Mouse (Mus musculus): Measurements from ENCODE around the gene Gm10842. TPM values are rescaled to one million over a fixed set of nuclear protein-coding genes. Genes with fewer than 3 reads are reported as not detected.

The Gm10842 gene
- total RNA-seq, 1 experiment from 2014 or later, result not detected

GRCm38 (mm10) chr11:105181689-105182460, 35.2 kb downstream of the Gm10842 start:
- no peak for ATAC-seq (replicated peaks in 1 of 2; ENCODE audit: insufficient read depth in 1 of 2, low FRiP score in 2 of 2, low TSS enrichment in 1 of 2, low read depth in 1 of 2, poor library complexity in 2 of 2, severe bottlenecking in 2 of 2)

GRCm38 (mm10) chr11:105182461-105182855, 35.8 kb downstream of the Gm10842 start:
- no peak for ATAC-seq (replicated peaks in 1 of 2; ENCODE audit: insufficient read depth in 1 of 2, low FRiP score in 2 of 2, low TSS enrichment in 1 of 2, low read depth in 1 of 2, poor library complexity in 2 of 2, severe bottlenecking in 2 of 2)

GRCm38 (mm10) chr11:105184678-105185077, 38.0 kb downstream of the Gm10842 start:
- no peak for ATAC-seq (replicated peaks in 1 of 2; ENCODE audit: insufficient read depth in 1 of 2, low FRiP score in 2 of 2, low TSS enrichment in 1 of 2, low read depth in 1 of 2, poor library complexity in 2 of 2, severe bottlenecking in 2 of 2)

GRCm38 (mm10) chr11:105192186-105192585, 45.5 kb downstream of the Gm10842 start:
- no peak for ATAC-seq (replicated peaks in 1 of 2; ENCODE audit: insufficient read depth in 1 of 2, low FRiP score in 2 of 2, low TSS enrichment in 1 of 2, low read depth in 1 of 2, poor library complexity in 2 of 2, severe bottlenecking in 2 of 2)

Other genes with a start within 250 kb of the Gm10842 start
- gene Efcab3, start 83.3 kb upstream of the Gm10842 start, total RNA-seq (2017), result not detected in 2 replicates
- gene Mettl2, start 20.5 kb upstream of the Gm10842 start, total RNA-seq (2017), result 25.4 and 27.6 TPM in 2 replicates
- 94.6 and 125 TPM in 2 replicates for gene Tlk2, start 31.9 kb downstream of the Gm10842 start, total RNA-seq (2017)
- gene Mrc2, start 145.8 kb downstream of the Gm10842 start, total RNA-seq (2017), result not detected in 2 replicates

Data from hematopoietic stem cell, adult 5-6 weeks (primary cell).